Mouse (Mus musculus): ENCODE data around the gene Olfr1265.

Gene Olfr1265

DNA sequence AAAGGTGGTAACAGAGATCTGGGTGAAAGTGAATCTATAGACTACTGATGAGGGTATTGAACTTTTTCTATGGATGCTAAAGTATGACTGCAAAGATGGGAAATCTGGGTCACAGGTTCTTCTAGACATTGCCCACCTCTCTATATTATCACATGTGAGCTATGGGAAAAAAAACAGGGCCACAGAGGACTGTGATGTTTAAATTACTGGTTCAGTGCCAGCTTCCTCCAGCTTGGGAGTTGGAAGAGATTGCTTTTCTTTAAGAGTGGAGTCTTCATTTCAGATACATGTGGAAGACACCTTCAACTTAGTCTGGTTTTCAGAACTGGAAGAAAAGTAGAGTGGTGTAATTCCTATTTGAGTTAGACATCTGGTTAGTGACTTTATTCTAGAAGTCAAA, at the start of gene Olfr1265:
Gene Olfr1265, plus strand, starts transcription at position 301 of the 400 bp plus-strand sequence.
- no peak for DNase-seq (ENCODE audit: low read depth, low spot score)

DNA sequence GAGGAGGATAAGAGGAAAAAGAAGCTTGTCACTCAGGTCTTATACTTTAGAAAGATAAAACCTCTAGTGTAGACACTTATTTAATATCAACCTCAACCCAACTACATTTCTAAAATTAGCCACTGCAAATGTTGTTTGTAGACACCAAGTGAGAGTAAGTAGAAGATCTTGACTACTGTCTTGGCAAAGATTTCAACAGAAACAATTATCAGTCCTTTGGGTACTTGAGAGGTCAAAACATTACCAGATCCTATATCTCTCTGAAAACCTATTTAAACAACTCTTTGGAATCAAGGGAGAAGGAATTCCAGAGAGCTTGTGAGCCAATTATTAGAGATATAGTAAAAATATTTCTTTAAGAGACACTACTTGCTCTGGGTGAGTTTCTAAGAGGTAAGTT, 44.2 kb upstream of the Olfr1265 start, which contains the start of gene Olfr1261:
Gene Olfr1261, plus strand, starts transcription at position 301 of the 400 bp plus-strand sequence.
- DNase-seq (ENCODE audit: low read depth, low spot score), result no peak

DNA sequence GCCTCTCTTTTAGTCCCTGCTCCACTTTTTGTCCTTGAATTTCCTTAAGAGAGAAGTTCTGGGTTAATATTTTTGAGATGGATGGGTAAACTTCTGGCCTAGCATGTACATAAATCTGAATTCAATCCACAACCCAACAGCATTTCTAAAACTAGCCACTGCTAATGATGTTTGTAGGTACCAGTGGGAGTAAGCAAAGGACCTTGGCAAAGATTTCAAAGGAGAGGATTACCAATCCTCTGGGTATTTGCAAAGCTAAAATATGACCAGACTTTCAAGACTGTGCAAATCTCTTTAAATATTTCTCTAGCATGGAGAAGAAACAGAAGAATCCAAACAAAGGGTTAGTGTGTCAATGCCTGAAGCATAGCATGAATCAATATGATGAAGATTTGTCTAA, 35.3 kb upstream of the Olfr1265 start, which contains the start of gene Olfr1262:
Gene Olfr1262, plus strand, starts transcription at position 301 of the 400 bp plus-strand sequence.
- DNase-seq (ENCODE audit: low read depth, low spot score), result no peak

DNA sequence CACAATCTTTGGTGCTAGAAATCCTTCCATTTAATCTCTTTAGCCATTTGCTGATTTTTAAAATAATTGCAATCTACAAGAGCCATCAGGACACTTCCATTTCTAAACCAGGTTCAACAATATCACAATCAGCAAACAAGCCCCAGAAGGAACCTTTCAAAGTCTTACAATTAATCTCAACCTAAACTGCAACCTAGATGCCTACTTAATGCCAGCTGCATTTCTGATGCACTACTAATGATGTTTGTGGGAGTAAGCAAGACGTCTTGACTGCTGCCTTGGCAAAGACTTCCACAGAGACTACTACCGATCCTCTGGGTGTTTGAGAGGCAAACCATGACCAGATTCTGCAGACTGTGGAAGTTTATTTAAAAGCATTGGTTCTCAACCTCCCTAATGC, 23.3 kb upstream of the Olfr1265 start, which contains the start of gene Olfr1263:
Gene Olfr1263, plus strand, starts transcription at position 301 of the 400 bp plus-strand sequence.
- DNase-seq (ENCODE audit: low read depth, low spot score), result no peak

DNA sequence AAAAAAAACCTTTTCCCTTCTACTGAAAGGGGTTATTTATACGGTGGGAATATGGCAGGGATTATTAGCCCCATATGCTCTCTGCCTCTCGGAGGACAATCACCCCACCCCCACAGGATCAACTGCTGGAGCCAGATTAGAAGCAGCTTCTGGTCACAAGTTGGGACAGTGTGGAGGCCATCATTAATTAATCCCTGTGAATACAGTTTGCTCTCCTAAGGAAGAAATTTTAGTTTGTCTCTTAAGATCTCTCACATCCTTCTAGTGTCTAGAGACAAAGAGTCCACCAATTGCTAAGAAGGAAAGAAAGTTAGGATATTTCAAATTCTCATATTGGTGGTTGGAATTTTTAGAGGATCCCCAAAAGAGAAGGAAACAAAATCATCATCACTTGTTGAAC, 9.7 kb upstream of the Olfr1265 start, which contains the start of gene Olfr1264:
Gene Olfr1264, minus strand, starts transcription at position 101 of the 400 bp plus-strand sequence.
- no peak for DNase-seq (ENCODE audit: low read depth, low spot score)

DNA sequence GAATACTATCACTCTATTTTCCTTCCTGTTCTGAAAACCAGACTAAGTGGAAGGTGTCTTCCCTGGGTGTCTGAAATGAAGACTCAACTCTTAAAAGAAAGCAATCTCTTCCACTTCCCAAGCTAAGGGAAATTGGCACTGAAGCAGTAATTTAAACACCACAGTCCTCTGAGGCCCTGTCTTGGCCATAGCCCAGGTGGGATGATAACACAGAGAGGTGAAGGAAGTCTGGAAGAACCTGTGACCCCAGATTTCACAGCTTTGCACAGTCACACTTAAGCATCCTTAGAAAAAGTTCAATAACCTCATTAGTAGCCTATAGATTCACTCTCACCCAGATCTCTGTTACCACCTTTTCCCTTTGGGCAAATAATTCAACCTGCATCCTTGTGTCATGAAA, 28.4 kb downstream of the Olfr1265 start, which contains the start of gene Olfr140:
Gene Olfr140, minus strand, starts transcription at position 101 of the 400 bp plus-strand sequence.
- DNase-seq (ENCODE audit: low read depth, low spot score), result no peak

DNA sequence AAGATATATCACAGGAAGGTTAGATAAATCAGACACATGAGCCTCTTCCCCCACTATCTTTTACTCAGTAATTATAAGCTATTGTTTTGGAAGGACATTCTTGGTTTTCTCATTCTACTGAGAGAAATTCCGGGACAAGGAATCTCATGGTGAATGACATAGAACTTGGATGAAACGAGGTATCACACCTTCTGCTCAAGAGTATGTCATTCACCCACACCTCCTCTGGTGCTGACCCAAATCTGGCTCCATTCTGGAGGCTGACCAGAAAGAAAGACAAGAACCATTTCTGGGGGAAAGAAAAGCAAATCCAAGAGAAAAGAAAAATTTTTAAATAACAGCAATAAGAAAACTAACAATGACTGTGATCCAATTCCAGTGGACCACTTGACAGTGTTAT, 34.9 kb downstream of the Olfr1265 start:
- no peak for DNase-seq (ENCODE audit: low read depth, low spot score)

Measured in A20 (cell line).